ENCODE assay signal across 10 mouse cellular contexts in genomic region chr6:125410995-125411547, GRCm38 (mm10). TPM values are rescaled to one million over a fixed set of nuclear protein-coding genes. Genes with fewer than 3 reads are reported as not detected.
DNase-seq lines count a peak whose midpoint lies in the region; ATAC-seq and TF ChIP-seq lines count a peak whose summit lies in the region.
"Had no signal": no experiment of that assay in that cellular context is flagged by ENCODE, and none has a peak within 500 bp of the region (broad histone marks: within the 10 kb centered on the region; RNA-seq: fewer than 3 reads in every experiment).

No protein-coding gene starts in this region.

- TF ChIP-seq CTCF in stomach, postnatal 0 days (IDR thresholded peaks at IDR 0.05; ENCODE audit: low read depth), result no peak

- DNase-seq in liver (peak; percentile 32), ZHBTc4 (ENCODE audit: low read depth, low spot score) (peak; percentile 96)
- no peak for DNase-seq in liver, embryonic 11.5 days (ENCODE audit: low spot score)
- DNase-seq in stomach, postnatal 0 days (ENCODE audit: low spot score), result peak; percentile 55
- DNase-seq in thymus, postnatal 10 days (ENCODE audit: low spot score in 2 of 2), result no peak
- DNase-seq: cerebellum, adult 9-10 months; heart, postnatal 4 days had no signal

- H3K4me3 ChIP-seq in liver, embryonic 11.5 days (ENCODE audit: low read depth, low read length), result no peak overlapping the region
- H3K4me3 ChIP-seq in liver, embryonic 15.5 days (replicated peaks), result no peak overlapping the region
- no peak overlapping the region for H3K4me3 ChIP-seq in stomach, postnatal 0 days (ENCODE audit: low read depth, low read length)
- H3K4me3 ChIP-seq: megakaryocyte, embryonic 14.5 days had no signal

- no peaks in the 10 kb centered on the region for H3K36me3 ChIP-seq in liver, embryonic 11.5 days (ENCODE audit: control insufficient read depth, insufficient read depth, low read length)
- no peaks in the 10 kb centered on the region for H3K36me3 ChIP-seq in liver, embryonic 15.5 days (replicated peaks)
- no peaks in the 10 kb centered on the region for H3K36me3 ChIP-seq in stomach, postnatal 0 days (ENCODE audit: control insufficient read depth, insufficient read depth, low read length)

- H3K27me3 ChIP-seq in liver, embryonic 11.5 days (replicated peaks; ENCODE audit: control insufficient read depth, insufficient read depth, low read length), result no peaks in the 10 kb centered on the region
- H3K27me3 ChIP-seq in liver, embryonic 15.5 days, result no peaks in the 10 kb centered on the region
- no peaks in the 10 kb centered on the region for H3K27me3 ChIP-seq in stomach, postnatal 0 days (ENCODE audit: control insufficient read depth, insufficient read depth, low read length)

- ATAC-seq in liver, embryonic 11.5 days (replicated peaks; ENCODE audit: low FRiP score), result no peak
- ATAC-seq in liver, embryonic 15.5 days (ENCODE audit: insufficient read depth), result peak; percentile 42; the same call in 1 of the 2 replicates
- ATAC-seq in stomach, postnatal 0 days (ENCODE audit: low FRiP score, low TSS enrichment), result peak; percentile 41
- no peak for ATAC-seq in erythroid progenitor cell, adult 5-6 weeks (replicated peaks; ENCODE audit: low FRiP score, poor library complexity, severe bottlenecking)

- WGBS in liver, embryonic 11.5 days, result 50% methylated on average over 8 of the region's 8 CpGs
- WGBS in liver, embryonic 15.5 days (ENCODE audit: insufficient replicate concordance), result 27% methylated on average over 8 of the region's 8 CpGs
- WGBS in stomach, postnatal 0 days, result 44% methylated on average over 8 of the region's 8 CpGs

- no peak overlapping the region for H3K27ac ChIP-seq in liver, embryonic 11.5 days (ENCODE audit: low read depth, low read length)
- no peak overlapping the region for H3K27ac ChIP-seq in liver, embryonic 15.5 days (replicated peaks)
- peak overlapping the region; percentile 45; the same call in 1 of the 2 replicates for H3K27ac ChIP-seq in stomach, postnatal 0 days (replicated peaks)

- H3K9ac ChIP-seq in liver, embryonic 11.5 days (ENCODE audit: low read depth, low read length), result no peak overlapping the region
- no peak overlapping the region for H3K9ac ChIP-seq in liver, embryonic 15.5 days
- H3K9ac ChIP-seq in stomach, postnatal 0 days (ENCODE audit: low read length), result no peak overlapping the region

- no peaks in the 10 kb centered on the region for H3K9me3 ChIP-seq in liver, embryonic 11.5 days (ENCODE audit: control insufficient read depth, low read length)
- H3K9me3 ChIP-seq in liver, embryonic 15.5 days (replicated peaks), result no peaks in the 10 kb centered on the region
- no peaks in the 10 kb centered on the region for H3K9me3 ChIP-seq in stomach, postnatal 0 days (ENCODE audit: control insufficient read depth, low read length)

- no peaks in the 10 kb centered on the region for H3K4me1 ChIP-seq in liver, embryonic 11.5 days (replicated peaks; ENCODE audit: control insufficient read depth, insufficient read depth, low read length)
- H3K4me1 ChIP-seq in liver, embryonic 15.5 days (replicated peaks), result peaks cover 9% of the 10 kb centered on the region; the same call in 1 of the 2 replicates
- no peaks in the 10 kb centered on the region for H3K4me1 ChIP-seq in stomach, postnatal 0 days (replicated peaks; ENCODE audit: control insufficient read depth, insufficient read depth)

- H3K4me2 ChIP-seq in liver, embryonic 11.5 days, result no peak overlapping the region; the same call in 1 of the 2 replicates
- H3K4me2 ChIP-seq in liver, embryonic 15.5 days, result peak overlapping the region; percentile 24; the same call in 1 of the 2 replicates
- no peak overlapping the region for H3K4me2 ChIP-seq in stomach, postnatal 0 days (replicated peaks; ENCODE audit: low read depth)

- no peak for TF ChIP-seq EP300 in stomach, postnatal 0 days (optimal IDR thresholded peaks at IDR 0.05)

RNA-seq across cellular contexts. Expression of gene Plekhg6, which starts 30.5 kb away (rescaled TPM):
- polyA plus RNA-seq in liver, embryonic 11.5 days (2014; fragmentation: Nextera tagmentation; extraction: Ambion mirVana), result 0.30 and 0.35 TPM in 2 replicates
- 0.70 and 0.86 TPM in 2 replicates for polyA plus RNA-seq in liver, embryonic 15.5 days (2015; fragmentation: Nextera tagmentation; extraction: Ambion mirVana)
- 6.3 and 6.7 TPM in 2 replicates for polyA plus RNA-seq in stomach, postnatal 0 days (2015; fragmentation: Nextera tagmentation; extraction: Ambion mirVana)
- not detected in 2 replicates for total RNA-seq in erythroid progenitor cell, adult 5-6 weeks (2015; ENCODE audit: low replicate concordance)
- not detected in 2 replicates for total RNA-seq in erythroid progenitor cell, adult 5-6 weeks (2017; ENCODE audit: low replicate concordance)
- total RNA-seq: heart, postnatal 4 days had no signal

Comparison
In these comparisons a context has a peak if more than half of its experiments do, and no peak if none do; other contexts are left out.
1. DNase-seq: peak in liver (single experiment), ZHBTc4 (single experiment) and stomach, postnatal 0 days (single experiment); none in liver, embryonic 11.5 days (single experiment) and thymus, postnatal 10 days (0 of 2).
2. ATAC-seq: peak in liver, embryonic 15.5 days (single experiment) and stomach, postnatal 0 days (single experiment); none in liver, embryonic 11.5 days (single experiment) and erythroid progenitor cell, adult 5-6 weeks (single experiment).